Mouse (Mus musculus) cerebellum, adult 2 months (tissue): ENCODE measurements around the gene Olfr287.

Experiments
- CTCF ChIP-seq: fragments of 200-500 bp; IDR thresholded peaks from 2 replicates; pipeline ENCODE4 v1.5.1; 2011; ENCODE audit warnings: low read depth, mild to moderate bottlenecking, control low read depth, low read length, moderate library complexity, borderline replicate concordance; ENCODE audit not compliant: insufficient read depth
- POLR2A ChIP-seq: fragments of 200-500 bp; IDR thresholded peaks from 2 replicates; pipeline ENCODE4 v1.6.1; 2011; ENCODE audit warnings: low read length, control low read depth, borderline replicate concordance; ENCODE audit not compliant: insufficient read depth

- TF ChIP-seq POLR2A: no peak
- no peak for TF ChIP-seq CTCF
These were observed 59.6 kb downstream of the Olfr287 start for GRCm38 (mm10) chr15:98161026-98161805.
